Mouse (Mus musculus): ENCODE measurements around the gene Txk. TPM values are rescaled to one million over a fixed set of nuclear protein-coding genes. Genes with fewer than 3 reads are reported as not detected.

The Txk gene
- total RNA-seq (2021), result under 1 TPM; 0.18 to 0.25 TPM
- long read RNA-seq, experiment 1, result 0 reads
- long read RNA-seq, experiment 2, result 0 reads

- DNase-seq (ENCODE audit: low spot score in 2 of 2), result no peak
Observed at GRCm38 (mm10) chr5:72752585-72752984, at the start of gene Txk. TSS of gene Txk (minus strand) at chr5:72752777.

- DNase-seq (ENCODE audit: low spot score in 2 of 2), result no peak
Observed at GRCm38 (mm10) chr5:72798563-72798962, 46.0 kb upstream of the Txk start.

- DNase-seq (ENCODE audit: low spot score in 2 of 2), result peak; percentile 25 to 31
Observed at GRCm38 (mm10) chr5:72796186-72796613, 43.6 kb upstream of the Txk start.

- DNase-seq (ENCODE audit: low spot score in 2 of 2), result no peak
Observed at GRCm38 (mm10) chr5:72793309-72793850, 40.8 kb upstream of the Txk start.

GRCm38 (mm10) chr5:72791789-72792188, 39.2 kb upstream of the Txk start:
- no peak for DNase-seq (ENCODE audit: low spot score in 2 of 2)

GRCm38 (mm10) chr5:72791386-72791785, 38.8 kb upstream of the Txk start:
- DNase-seq (ENCODE audit: low spot score in 2 of 2), result no peak

GRCm38 (mm10) chr5:72785451-72785850, 32.9 kb upstream of the Txk start:
- no peak for DNase-seq (ENCODE audit: low spot score in 2 of 2)

- DNase-seq (ENCODE audit: low spot score in 2 of 2), result no peak
Observed at GRCm38 (mm10) chr5:72784719-72785118, 32.1 kb upstream of the Txk start.

- no peak for DNase-seq (ENCODE audit: low spot score in 2 of 2)
Observed at GRCm38 (mm10) chr5:72783957-72784356, 31.4 kb upstream of the Txk start.

GRCm38 (mm10) chr5:72783123-72783522, 30.5 kb upstream of the Txk start:
- DNase-seq (ENCODE audit: low spot score in 2 of 2), result no peak

GRCm38 (mm10) chr5:72781776-72782175, 29.2 kb upstream of the Txk start:
- DNase-seq (ENCODE audit: low spot score in 2 of 2), result no peak

GRCm38 (mm10) chr5:72776595-72776994, 24.0 kb upstream of the Txk start:
- no peak for DNase-seq (ENCODE audit: low spot score in 2 of 2)

- DNase-seq (ENCODE audit: low spot score in 2 of 2), result no peak
Observed at GRCm38 (mm10) chr5:72776127-72776526, 23.6 kb upstream of the Txk start.

- DNase-seq (ENCODE audit: low spot score in 2 of 2), result no peak
Observed at GRCm38 (mm10) chr5:72769841-72770240, 17.3 kb upstream of the Txk start.

GRCm38 (mm10) chr5:72763546-72763945, 11.0 kb upstream of the Txk start:
- DNase-seq (ENCODE audit: low spot score in 2 of 2), result no peak

GRCm38 (mm10) chr5:72763025-72763424, 10.4 kb upstream of the Txk start:
- no peak for DNase-seq (ENCODE audit: low spot score in 2 of 2)

- no peak for DNase-seq (ENCODE audit: low spot score in 2 of 2)
Observed at GRCm38 (mm10) chr5:72761758-72762157, 9.2 kb upstream of the Txk start.

- no peak for DNase-seq (ENCODE audit: low spot score in 2 of 2)
Observed at GRCm38 (mm10) chr5:72761237-72761636, 8.7 kb upstream of the Txk start.

GRCm38 (mm10) chr5:72758925-72759924, 6.6 kb upstream of the Txk start:
- no peak for DNase-seq (ENCODE audit: low spot score in 2 of 2)

GRCm38 (mm10) chr5:72757155-72757773, 4.7 kb upstream of the Txk start:
- DNase-seq (ENCODE audit: low spot score in 2 of 2), result no peak

GRCm38 (mm10) chr5:72755941-72756340, 3.4 kb upstream of the Txk start:
- DNase-seq (ENCODE audit: low spot score in 2 of 2), result no peak

GRCm38 (mm10) chr5:72755035-72755434, 2.5 kb upstream of the Txk start:
- DNase-seq (ENCODE audit: low spot score in 2 of 2), result no peak

All from gastrocnemius, postnatal 4 days (tissue).